Mouse (Mus musculus) adipocyte (in vitro differentiated cells): ENCODE data around the gene Gm11236.
A peak's percentile ranks its signal among the peaks of the same experiment; 100 is the strongest.
"Not testable (repeated sequence)": the region's sequence is repeated elsewhere in the genome, so short reads cannot be mapped to it uniquely, and the experiment has no call there.

Experiments
- DNase-seq: peaks from one replicate; pipeline ENCODE4 v3.0.0-alpha.2; 2016; ENCODE audit warnings: low spot score

Gene Gm11236

DNA sequence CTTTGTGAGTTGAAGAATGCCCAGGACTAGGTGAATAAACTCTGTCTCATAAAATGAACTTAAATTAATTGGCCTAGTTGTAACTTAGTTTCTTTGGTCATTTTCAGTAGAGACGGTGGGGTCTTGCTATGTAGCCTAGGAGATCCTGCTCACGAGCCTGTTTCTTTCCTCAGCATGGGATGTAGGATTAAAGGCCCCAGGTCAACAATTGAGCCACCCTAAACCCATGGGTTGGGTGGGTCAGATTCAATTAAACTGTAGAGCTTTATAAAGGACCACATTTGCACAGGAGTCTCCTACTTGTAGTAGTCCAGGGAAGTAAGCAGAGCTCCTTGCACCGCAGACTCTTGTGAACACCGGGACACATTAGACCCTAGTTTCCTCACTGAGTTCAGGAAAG, at the start of gene Gm11236:
Gene Gm11236, plus strand, starts transcription at position 301 of the 400 bp plus-strand sequence.
- not testable (repeated sequence) for DNase-seq

DNA sequence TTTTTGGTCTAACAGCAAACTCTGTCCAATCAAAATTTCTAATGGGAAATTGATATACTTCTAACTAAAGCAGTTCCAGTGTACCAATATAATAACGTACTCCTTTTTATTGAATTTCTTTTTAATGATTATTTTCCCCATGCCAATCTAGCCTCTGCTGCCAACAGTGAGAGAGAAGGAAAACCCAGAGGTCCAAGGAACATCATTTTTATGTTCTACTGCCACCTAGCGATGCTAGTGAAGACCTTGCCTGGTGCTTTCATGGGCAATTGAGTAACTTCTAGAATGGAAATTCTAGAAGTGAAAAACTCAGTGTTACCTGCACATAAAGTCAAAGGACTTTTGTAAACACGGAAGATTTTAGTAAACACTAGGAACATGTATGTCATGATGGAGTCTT, 38.7 kb upstream of the Gm11236 start:
- DNase-seq = peak; percentile 37

DNA sequence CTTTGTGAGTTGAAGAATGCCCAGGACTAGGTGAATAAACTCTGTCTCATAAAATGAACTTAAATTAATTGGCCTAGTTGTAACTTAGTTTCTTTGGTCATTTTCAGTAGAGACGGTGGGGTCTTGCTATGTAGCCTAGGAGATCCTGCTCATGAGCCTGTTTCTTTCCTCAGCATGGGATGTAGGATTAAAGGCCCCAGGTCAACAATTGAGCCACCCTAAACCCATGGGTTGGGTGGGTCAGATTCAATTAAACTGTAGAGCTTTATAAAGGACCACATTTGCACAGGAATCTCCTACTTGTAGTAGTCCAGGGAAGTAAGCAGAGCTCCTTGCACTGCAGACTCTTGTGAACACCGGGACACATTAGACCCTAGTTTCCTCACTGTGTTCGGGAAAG, 30.3 kb upstream of the Gm11236 start, which contains the start of gene Gm11238:
Gene Gm11238, plus strand, starts transcription at position 301 of the 400 bp plus-strand sequence.
- not testable (repeated sequence) for DNase-seq

DNA sequence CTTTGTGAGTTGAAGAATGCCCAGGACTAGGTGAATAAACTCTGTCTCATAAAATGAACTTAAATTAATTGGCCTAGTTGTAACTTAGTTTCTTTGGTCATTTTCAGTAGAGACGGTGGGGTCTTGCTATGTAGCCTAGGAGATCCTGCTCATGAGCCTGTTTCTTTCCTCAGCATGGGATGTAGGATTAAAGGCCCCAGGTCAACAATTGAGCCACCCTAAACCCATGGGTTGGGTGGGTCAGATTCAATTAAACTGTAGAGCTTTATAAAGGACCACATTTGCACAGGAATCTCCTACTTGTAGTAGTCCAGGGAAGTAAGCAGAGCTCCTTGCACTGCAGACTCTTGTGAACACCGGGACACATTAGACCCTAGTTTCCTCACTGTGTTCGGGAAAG, 15.2 kb upstream of the Gm11236 start, which contains the start of gene Gm11237:
Gene Gm11237, plus strand, starts transcription at position 301 of the 400 bp plus-strand sequence.
- not testable (repeated sequence) for DNase-seq

DNA sequence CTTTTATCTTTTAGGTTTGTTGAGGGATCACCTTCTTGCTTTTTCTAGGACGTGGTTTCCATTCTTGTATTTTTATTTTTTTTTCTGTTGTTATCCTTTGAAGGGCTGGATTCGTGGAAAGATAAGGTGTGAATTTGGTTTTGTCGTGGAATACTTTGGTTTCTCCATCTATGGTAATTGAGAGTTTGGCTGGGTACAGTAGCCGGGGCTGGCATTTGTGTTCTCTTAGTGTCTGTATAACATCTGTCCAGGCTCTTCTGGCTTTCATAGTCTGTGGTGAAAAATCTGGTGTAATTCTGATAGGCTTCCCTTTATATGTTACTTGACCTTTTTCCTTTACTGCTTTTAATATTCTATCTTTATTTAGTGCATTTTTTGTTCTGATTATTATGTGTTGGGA, 23.9 kb downstream of the Gm11236 start:
- not testable (repeated sequence) for DNase-seq

DNA sequence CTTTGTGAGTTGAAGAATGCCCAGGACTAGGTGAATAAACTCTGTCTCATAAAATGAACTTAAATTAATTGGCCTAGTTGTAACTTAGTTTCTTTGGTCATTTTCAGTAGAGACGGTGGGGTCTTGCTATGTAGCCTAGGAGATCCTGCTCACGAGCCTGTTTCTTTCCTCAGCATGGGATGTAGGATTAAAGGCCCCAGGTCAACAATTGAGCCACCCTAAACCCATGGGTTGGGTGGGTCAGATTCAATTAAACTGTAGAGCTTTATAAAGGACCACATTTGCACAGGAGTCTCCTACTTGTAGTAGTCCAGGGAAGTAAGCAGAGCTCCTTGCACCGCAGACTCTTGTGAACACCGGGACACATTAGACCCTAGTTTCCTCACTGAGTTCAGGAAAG, 30.1 kb downstream of the Gm11236 start, which contains the start of gene Gm11239:
Gene Gm11239, plus strand, starts transcription at position 301 of the 400 bp plus-strand sequence.
- DNase-seq = not testable (repeated sequence)

DNA sequence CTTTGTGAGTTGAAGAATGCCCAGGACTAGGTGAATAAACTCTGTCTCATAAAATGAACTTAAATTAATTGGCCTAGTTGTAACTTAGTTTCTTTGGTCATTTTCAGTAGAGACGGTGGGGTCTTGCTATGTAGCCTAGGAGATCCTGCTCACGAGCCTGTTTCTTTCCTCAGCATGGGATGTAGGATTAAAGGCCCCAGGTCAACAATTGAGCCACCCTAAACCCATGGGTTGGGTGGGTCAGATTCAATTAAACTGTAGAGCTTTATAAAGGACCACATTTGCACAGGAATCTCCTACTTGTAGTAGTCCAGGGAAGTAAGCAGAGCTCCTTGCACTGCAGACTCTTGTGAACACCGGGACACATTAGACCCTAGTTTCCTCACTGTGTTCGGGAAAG, 45.3 kb downstream of the Gm11236 start, which contains the start of gene Gm428:
Gene Gm428, plus strand, starts transcription at position 301 of the 400 bp plus-strand sequence.
- DNase-seq = not testable (repeated sequence)
